Mouse (Mus musculus) small intestine, adult 2 months (tissue): ENCODE measurements around the gene Gm43518.

Experiments used
- CTCF ChIP-seq: fragments of 200-500 bp; IDR thresholded peaks from 2 replicates; pipeline ENCODE4 v1.5.1; 2012; ENCODE audit warnings: low read depth, mild to moderate bottlenecking, control low read depth, inconsistent platforms, low read length, moderate library complexity, mixed read lengths; ENCODE audit not compliant: insufficient replicate concordance, insufficient read length; ENCODE audit errors: extremely low read depth
- POLR2A ChIP-seq: fragments of 200-500 bp; IDR thresholded peaks from 2 replicates; pipeline ENCODE4 v1.6.1; 2012; ENCODE audit warnings: low read depth, mild to moderate bottlenecking, control low read depth, inconsistent platforms, low read length, moderate library complexity

- no peak for TF ChIP-seq CTCF
- no peak for TF ChIP-seq POLR2A
Observed at GRCm38 (mm10) chr5:123979980-123980369, 52.8 kb downstream of the Gm43518 start.
